Mouse (Mus musculus) neutrophil, adult 59 days (primary cell): ENCODE data around the gene Olfr924. TPM values are rescaled to one million over a fixed set of nuclear protein-coding genes. Genes with fewer than 3 reads are reported as not detected.

Source experiments
- total RNA-seq, 2 experiments: library from RNA; stranded (reverse); gene quantifications; 1 replicate in 1 of 2; 2 replicates in 1 of 2; pipeline ENCODE4 v1.2.4; 2023

The Olfr924 gene
- total RNA-seq, result not detected

GRCm38 (mm10) chr9:38844149-38844548 is at the start of gene Olfr924:
TSS of gene Olfr924 (plus strand) at chr9:38844449.

DNA sequence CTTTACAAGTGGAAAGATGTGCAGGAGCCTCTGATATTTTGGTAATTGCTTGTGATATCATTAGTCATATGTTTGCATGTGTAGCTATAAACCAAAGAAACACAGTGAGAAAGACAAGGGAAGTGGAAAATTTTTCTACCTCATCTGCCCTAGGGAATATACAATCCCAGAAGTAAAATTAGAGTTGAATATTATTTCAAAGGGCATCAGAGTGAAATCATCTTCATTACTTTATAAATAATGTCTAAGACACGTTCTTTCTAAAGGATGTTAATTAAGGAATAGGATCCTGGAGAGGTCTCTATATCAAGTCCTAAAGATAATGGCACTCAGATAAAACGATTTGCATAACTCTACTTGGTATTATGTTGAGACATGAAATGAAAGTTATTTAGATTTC is 29.9 kb upstream of the Olfr924 start, which contains the start of gene Olfr922:
TSS of gene Olfr922 (plus strand) at position 301 of the 400 bp plus-strand sequence.

GRCm38 (mm10) chr9:38826245-38826644 is 18.0 kb upstream of the Olfr924 start, which contains the start of gene Olfr923:
TSS of gene Olfr923 (plus strand) at chr9:38826545.

GRCm38 (mm10) chr9:38854760-38855159 is 10.5 kb downstream of the Olfr924 start, which contains the start of gene Olfr26:
TSS of gene Olfr26 (plus strand) at chr9:38855060.

DNA sequence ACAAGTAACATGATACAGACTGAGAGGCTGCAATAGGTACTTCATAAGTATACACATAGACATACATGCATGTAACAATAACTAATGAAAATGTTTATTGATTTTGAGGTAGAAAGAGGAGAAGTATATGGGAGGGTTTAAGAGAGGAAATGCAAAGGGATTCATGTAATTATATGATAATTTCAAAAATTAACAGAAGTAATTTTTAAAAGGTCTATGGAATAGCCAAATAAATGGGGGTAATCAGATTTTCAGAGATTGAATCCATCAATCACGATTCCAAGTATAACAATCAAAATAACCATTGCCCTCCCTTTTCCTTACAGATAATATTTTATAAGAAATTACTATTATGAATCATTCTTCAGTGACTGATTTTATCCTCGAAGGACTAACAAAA is 32.6 kb downstream of the Olfr924 start, which contains the start of gene Olfr926:
TSS of gene Olfr926 (plus strand) at position 301 of the 400 bp plus-strand sequence.

Other genes starting within 250 kb of the Olfr924 start
- not detected for gene Olfr914, start 239.3 kb upstream of the Olfr924 start, total RNA-seq
- gene Olfr916, start 184.6 kb upstream of the Olfr924 start, total RNA-seq, result not detected
- not detected for gene Olfr917, start 178.6 kb upstream of the Olfr924 start, total RNA-seq
- gene Olfr918, start 169.8 kb upstream of the Olfr924 start, total RNA-seq, result not detected
- not detected for gene Olfr919, start 140.8 kb upstream of the Olfr924 start, total RNA-seq
- gene Vwa5a, start 126.2 kb upstream of the Olfr924 start, total RNA-seq, result 10 to 100 TPM; 20.1 to 32.2 TPM
- gene Olfr920, start 92.2 kb upstream of the Olfr924 start, total RNA-seq, result under 1 TPM; 0.07 to 0.18 TPM
- gene Olfr921, start 71.4 kb upstream of the Olfr924 start, total RNA-seq, result not detected
- gene Olfr922, start 29.8 kb upstream of the Olfr924 start, total RNA-seq, result not detected
- gene Olfr923, start 17.9 kb upstream of the Olfr924 start, total RNA-seq, result not detected
- not detected for gene Olfr26, start 10.6 kb downstream of the Olfr924 start, total RNA-seq
- not detected for gene Olfr926, start 32.7 kb downstream of the Olfr924 start, total RNA-seq
- not detected for gene Olfr930, start 85.4 kb downstream of the Olfr924 start, total RNA-seq
- gene Olfr933, start 127.9 kb downstream of the Olfr924 start, total RNA-seq, result not detected
- gene Olfr934, start 143.9 kb downstream of the Olfr924 start, total RNA-seq, result not detected
- gene Olfr935, start 155.2 kb downstream of the Olfr924 start, total RNA-seq, result not detected
- gene Olfr146, start 178.9 kb downstream of the Olfr924 start, total RNA-seq, result not detected
- not detected for gene Olfr937, start 220.5 kb downstream of the Olfr924 start, total RNA-seq
- gene Olfr938, start 234.4 kb downstream of the Olfr924 start, total RNA-seq, result not detected